Mouse (Mus musculus) thymus, postnatal 25 days (tissue): ENCODE data around the gene Rtkn.

Source experiments
- DNase-seq: peaks from one replicate; pipeline ENCODE4 v3.0.0; 2022

Gene Rtkn

DNA sequence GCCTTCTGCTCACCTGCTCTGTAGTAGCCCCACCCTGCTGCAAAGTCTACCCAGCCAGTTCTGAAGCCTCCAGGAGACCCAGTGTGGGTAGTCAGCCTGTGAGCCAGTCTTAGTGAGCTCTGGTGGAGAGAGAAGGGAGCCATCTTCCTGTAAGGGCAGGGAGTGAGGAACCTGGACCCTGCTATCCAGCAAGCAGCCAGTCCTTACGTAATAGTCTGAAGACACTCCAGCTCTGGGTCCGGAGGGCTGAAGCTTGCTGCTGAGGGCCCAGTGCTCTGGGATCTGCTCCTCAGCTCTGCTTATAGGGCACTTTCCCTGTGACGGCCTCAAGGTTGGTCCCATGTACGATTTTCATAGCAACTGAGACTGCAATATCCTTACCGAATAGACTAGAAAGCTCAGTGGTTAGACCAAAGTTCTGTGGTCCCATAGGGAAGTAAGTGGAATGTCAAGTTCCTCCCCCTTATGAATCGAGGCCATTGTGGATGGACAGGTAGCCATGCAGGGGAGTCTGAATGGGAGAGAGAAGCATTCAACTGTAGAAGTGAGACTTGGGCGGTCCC lies at the start of gene Rtkn:
Gene Rtkn (plus strand): TSS at position 513 of the 563 bp plus-strand sequence.
- no peak for DNase-seq

DNA sequence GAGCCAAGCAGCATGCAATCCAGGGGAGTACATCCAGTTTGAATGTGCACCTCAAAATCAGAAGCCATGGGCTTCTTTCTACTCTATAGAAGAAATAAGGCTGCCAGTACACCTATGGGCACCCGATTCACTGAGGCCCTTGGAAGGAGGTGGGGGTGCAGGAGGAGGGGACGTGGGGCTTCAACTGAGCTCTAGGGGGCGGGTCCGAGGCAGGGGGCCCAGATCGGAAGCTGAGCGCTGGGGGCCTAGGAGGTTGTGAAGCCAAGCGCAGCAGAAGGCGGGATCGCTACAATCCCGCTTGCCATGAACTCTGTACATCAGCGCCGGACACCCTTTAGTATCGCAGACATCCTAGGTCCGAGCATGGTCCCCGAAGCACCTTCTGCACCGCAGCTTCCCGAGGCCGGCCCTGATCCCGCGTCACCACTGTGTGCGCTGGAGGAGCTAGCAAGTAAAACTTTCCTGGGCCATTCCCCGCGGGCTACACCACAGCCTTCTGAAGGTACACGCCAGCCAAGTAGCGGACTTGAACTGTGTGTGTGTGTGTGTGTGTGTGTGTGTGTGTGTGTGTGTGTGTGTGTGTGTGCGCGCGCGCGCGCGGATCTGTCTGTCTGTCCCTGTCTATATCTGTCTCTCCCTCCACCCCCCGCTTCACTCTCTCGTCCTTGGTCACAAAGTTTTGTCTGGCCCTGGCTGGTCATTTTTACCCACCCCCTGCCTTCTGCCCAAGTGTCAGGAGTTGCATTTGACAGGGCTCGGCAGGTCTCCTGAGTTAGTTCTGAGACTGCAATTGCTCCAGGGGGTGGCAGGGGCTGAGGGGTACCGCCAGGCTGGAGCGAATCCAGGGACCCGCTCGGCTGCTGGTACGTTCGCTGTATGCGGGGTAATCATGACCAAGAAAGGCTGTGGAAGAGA lies 48.9 kb upstream of the Rtkn start, which contains the start of gene Lbx2:
Gene Lbx2 (plus strand): TSS at position 247 of the 915 bp plus-strand sequence.
- peak; percentile 22 for DNase-seq

DNA sequence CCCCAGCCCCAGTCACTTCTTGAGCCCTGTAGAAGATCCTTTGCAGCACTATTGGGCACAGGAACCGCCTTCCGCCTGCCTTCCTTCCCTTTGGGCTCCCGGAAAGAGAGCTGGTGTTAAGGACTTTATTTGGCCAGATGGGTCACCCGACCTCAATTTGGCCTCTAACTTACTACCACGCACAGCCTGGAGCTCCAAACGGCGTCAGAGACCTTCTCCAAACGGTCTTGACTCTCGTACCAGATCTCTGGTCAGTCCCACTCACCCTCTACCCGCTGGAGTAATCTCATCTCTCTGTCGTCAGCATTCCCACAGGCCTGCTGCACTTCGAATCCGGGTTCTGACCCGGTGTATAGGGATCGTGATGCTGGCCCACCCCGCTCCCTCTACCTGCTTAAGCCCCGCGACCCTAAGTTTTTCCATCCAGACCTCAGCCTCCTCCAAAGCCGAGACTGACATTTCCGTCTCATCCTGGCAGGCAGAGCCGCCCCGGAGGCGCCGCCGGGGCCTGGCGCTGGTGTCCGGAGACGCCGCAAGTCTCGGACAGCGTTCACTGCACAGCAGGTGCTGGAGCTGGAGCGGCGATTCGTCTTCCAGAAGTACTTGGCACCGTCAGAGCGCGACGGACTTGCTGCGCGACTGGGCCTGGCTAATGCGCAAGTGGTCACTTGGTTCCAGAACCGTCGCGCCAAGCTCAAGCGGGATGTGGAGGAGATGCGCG lies 47.9 kb upstream of the Rtkn start:
- no peak for DNase-seq

DNA sequence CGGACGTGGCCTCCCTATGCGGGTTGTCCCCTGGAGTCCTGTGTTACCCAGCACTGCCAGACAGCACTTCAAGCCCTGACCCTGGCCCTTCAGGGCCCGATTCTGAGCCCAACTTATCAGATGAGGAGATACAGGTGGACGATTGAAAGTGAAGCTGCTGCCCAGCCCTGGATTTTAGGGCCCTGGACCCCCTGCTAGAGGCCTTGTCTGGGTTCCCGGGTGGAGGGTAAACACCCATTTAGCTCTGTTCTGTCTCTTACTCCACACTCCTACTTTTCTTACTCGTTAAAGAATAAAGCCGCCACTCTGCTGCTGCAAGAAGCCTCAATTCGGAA lies 47.4 kb upstream of the Rtkn start:
- no peak for DNase-seq

DNA sequence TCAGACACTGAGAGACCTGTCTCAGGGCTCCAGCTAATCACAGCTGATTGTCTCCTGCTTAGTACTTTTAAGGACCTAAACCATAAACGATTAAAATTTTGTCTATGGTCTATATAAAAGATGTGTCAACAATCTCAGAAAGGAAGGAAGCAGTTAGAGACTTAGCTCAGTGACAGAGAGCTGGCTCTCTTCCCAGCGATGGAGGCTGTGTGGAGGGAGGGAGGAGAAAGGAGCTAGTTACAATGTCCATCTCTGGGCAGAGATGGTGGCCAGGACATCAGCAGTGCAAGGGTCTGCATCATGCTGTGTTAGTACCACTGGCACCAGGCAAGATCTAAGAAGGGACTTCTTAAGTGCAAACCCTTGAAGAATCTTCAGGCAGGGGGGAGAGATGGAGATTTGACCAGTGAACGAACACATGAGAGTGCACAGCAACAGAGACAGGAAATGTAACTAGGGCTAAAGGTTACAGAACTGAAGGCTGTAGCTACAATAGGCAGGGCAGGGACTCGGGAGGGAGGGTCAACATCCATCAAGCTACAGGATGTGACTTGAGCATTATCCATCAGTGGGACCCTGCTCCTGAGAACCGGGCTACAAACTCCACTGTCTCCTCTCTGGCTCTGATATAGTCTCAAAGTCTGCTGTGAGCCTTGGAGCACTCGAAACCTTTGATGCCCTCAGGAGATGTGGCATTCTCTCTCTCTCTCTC lies 42.7 kb upstream of the Rtkn start:
- no peak for DNase-seq

DNA sequence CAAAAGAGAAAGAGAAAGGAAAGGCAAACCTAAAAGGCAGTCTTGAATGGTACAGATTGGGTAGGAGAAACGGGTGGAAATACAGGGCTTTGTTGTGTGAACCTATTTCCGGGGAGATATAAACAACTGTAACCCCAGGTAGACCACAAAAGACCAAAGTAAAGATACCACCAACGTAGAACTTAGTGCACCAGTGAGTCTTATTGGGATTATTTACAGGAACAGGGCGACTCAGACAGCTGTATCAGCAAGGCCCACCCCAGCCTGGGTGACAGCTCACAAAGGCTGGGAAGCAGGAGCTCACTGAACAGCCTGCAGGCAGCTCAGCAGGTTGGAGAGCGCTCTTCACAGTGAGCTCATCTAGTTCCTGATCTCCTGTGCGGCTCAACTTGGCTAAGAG lies 39.3 kb upstream of the Rtkn start:
- peak; percentile 54 for DNase-seq

DNA sequence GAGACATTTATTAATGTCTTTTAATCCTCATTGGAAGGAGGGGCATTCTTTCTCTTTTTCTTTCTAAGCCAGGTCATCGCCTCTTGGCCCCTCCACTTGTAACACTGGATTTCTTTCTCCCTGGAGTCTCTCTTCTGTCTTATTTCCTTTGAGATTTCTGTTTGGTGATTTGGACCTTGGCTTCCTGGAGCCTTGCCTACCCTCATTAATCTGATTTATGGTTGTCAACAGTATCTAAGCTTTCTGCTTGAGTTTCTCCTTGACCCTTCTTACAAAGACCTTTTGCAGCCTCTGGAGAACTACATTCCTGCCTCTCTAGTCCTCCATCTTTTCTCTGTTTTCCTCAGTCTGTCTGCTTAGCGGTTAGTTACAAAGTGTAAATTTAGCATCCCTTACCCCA lies 36.9 kb upstream of the Rtkn start:
- no peak for DNase-seq

DNA sequence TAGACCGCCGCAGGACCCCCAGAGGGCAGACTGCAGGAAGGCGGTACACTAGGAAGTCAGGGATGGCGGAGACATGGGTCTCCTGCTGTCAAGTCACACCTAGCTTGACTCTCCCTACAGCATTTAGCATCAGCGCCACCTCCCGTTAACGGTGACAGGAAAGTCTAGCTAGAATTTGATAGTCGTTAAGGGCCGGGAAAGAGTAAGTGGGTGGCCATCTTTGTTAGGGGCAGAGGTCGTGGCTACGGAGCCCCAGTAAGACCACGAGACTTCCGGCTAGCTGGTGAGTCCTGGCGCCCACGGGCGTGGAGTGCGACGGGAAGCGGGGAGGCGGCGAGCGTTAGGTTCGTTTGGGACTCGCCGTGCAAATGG lies 34.0 kb upstream of the Rtkn start, which contains the start of the genes Ccdc142 and Gm42688:
Gene Ccdc142 (plus strand): TSS at position 286 of the 372 bp plus-strand sequence.
Gene Gm42688 (plus strand): TSS at position 302 of the 372 bp plus-strand sequence.
- peak; percentile 93 for DNase-seq

DNA sequence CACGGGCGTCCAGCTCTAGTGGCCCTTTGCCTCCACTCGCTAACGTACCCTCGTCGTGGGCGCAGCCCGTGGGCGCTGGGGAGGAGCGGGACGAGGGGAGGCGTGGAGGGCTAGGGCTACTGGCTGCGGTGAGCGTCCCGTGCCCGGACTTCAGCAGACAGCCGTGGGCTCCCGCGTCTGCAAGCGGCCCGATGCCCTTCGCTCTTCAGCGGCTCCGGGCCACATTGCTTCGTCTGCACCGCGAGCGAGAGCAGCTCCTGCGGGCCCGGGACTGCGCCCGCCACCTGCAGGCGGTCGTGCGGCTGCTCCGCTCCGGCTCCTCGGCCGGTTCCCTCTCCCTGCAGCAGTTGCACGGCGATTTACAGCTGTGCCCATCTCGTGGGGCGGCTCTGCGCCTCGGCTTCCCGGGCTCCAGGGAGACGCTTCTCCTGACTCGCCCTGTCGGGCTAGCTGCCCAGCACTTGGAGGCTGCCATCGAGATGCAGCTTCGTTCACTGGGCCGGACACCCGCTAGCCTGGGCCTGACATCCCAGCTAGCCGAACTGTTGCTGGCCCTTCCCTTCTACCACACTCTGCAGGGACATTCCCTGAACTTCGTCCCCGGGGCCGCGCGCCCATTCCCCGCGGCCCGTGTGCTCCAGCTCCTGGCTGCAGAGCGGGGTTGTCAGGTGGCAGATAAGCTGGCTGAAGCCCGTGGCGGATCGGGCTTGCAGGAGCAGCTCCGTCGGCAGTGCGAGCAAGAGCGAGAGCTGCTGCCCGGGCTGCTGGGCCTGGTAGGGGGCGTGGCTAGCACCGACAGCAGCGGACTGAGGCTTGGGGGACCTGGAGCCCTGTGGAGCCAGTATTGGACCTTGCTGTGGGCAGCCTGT lies 33.3 kb upstream of the Rtkn start:
- peak; percentile 81 for DNase-seq

DNA sequence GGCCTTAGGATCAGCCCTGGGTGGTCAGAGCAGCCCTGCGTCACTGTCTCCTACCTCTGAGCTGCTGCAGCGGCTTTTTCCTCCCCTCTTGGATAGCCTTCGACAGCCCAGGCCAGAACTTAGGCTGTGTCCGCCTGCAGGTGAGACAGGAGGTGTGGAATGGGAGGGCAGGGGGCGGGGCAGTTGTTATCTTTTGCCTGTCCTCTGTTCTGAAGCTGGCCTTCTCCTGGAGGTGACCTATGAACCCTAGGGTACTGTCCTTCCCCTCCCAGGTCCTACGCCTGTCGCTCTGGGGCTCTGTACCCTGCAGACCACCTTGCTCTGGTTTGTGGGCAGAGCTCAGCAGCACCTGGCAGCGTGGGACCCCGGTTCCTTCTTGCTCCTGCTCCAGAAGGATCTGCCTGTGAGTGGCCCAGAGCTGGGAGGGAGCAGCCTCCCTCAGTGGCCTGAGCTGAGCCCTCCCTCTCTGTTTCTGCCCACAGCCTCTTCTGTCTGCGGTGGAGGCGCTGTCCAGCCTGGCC lies 32.1 kb upstream of the Rtkn start:
- no peak for DNase-seq

DNA sequence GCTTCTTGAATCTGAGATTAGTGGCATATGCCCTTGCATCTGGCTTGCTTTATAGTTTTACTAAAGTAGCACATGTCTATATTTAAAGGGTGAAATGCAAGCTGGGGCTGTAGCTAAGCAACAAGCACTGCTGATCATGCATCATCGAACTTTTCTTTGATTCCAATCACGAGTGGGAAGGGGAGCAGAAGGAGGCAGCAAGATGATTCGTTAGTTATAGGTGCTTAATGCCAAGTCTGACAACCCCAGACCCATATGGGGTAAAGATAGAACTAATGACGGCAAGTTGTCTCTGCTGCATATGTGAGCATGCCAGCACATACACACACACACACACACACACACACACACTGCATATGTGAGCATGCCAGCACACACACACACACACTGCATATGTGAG lies 31.1 kb upstream of the Rtkn start:
- no peak for DNase-seq

DNA sequence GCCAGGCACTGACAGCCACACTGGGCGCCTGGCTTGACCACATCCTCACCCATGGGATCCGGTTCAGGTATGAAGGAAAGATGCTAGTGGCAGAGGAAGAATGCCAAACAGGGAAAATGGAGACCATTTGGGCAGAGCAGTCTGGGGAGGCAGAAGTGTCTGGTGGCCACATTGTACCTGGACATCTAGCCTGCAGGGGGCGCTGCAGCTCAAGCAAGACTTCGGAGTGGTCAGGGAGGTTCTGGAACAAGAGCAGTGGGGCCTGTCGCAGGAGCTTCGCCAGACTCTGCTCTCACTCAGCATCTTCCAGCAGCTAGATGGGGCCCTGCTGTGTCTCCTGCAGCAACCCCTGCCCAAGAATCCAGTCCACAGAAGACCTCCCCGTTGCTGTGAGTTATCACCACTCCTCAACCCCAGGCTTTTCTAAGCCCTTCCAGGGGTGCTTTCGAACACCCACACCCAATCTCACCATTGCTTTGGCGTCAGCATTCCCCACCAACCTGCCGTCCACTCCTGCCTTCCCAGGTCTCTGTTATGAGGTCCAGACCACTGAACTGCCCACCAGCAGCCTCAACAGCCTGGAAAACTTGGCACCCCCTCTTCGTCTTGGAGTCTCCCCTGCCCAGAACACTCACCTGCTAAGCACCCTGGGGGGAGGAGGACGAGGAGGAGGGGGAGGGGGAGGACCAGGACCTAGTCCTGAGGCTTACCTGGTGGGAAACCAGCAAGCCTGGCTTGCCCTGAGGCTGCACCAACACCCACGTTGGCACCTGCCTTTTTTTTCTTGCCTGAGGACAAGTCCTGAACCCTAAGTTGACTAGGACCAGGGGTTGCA lies 27.5 kb upstream of the Rtkn start:
- DNase-seq, result peak; percentile 85

DNA sequence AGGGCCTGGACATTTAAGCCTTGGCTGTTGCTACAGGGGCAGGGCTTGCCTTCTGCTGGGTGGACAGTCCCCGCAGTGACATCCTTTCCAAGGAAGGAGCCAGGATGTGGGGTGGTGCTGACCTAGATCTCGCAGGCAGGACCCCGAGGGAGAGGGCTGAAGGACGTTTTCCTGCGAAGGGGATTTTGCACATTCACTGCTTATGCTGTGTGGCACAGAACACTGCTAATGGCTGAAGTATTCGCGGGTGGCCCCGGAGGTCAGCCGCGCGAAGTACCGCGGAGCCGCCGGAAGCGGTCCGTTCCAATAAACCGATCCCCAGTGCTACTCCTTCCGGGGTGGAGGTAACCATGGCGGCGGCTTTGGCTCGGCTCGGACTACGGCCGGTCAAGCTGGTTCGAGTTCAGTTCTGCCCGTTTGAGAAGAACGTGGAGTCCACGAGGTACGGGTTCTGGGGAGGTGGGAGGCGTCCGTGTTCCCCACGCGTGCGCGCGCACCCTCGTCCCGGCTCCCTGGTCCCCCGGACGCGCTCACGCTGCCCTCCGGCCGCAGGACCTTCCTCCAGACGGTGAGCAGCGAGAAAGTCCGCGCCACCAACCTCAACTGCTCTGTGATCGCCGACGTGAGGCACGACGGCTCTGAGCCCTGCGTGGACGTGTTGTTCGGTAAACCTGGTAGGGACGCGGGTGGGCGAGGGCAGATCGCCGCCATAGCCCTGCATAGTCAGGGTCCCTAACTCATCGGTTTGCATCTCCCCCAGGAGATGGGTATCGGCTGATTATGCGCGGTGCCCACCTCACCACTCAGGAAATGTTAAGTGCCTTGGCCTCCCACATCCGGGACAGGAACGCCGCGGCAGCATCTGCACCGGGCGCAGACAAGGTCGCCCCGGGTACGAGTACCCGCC lies 26.2 kb upstream of the Rtkn start, which contains the start of gene Mrpl53:
Gene Mrpl53 (plus strand): TSS at position 279 of the 907 bp plus-strand sequence.
- peak; percentile 72 for DNase-seq

DNA sequence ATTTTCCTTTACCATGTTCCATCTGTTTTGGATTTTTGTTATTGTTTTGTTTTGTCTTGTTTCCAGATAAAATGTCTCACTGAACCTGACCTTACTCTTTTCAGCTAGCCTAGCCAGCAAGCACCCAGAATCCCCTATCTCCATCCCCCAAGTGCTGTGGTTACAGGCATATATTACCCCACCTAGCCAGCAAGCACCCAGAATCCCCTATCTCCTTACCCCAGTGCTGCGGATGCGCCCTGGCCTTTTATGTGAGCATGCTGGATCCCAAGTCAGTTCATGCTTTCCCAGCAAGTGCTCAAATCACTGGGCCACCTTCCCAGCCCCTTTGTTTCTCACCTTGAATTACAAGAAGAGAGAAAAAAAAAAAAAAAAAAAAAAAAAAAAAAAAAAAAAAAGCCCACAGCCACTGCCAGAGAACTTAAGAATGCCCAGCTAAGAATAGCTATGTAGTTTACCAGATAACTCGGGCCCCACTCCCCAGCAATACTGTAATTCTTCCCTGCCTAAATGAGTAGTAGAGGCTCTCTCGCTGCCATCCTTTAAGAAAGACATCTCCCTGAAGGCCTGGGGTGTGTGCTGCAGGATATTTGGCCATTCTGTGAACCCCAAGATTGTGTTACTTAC lies 23.6 kb upstream of the Rtkn start:
- no peak for DNase-seq

DNA sequence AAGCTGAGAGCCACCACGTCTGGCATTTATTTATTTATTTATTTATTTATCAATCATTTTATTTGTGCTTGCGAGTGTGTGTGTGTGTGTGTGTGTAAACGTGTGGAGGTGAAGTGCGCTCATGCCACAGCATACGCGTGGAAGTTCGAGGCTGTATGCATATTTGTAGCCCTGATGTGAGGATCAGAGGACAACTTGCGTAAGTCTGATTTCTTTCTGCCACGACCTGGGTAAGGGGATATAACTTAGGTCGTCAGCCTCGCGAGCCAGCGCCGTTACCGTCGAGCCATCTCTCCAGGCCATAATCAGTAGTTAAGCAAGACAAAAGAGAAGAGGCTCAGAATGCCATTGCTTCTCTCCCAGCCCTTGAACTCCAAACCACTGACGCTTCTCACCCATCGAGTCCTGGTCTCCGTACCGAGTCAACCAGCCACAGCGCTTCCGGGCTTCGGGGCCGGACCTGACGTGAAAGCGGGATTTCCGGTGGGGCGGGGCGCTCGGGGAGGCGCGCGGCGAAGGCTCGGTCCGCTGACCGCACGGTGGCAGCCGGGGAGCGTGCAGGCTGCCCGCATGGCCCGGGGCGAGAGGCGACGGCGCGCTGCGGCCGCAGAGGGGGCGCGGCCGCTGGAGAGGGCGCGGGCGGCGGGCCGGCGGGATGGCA lies 20.1 kb upstream of the Rtkn start, which contains the start of gene Mogs:
Gene Mogs (plus strand): TSS at position 486 of the 661 bp plus-strand sequence.
- DNase-seq, result peak; percentile 93

DNA sequence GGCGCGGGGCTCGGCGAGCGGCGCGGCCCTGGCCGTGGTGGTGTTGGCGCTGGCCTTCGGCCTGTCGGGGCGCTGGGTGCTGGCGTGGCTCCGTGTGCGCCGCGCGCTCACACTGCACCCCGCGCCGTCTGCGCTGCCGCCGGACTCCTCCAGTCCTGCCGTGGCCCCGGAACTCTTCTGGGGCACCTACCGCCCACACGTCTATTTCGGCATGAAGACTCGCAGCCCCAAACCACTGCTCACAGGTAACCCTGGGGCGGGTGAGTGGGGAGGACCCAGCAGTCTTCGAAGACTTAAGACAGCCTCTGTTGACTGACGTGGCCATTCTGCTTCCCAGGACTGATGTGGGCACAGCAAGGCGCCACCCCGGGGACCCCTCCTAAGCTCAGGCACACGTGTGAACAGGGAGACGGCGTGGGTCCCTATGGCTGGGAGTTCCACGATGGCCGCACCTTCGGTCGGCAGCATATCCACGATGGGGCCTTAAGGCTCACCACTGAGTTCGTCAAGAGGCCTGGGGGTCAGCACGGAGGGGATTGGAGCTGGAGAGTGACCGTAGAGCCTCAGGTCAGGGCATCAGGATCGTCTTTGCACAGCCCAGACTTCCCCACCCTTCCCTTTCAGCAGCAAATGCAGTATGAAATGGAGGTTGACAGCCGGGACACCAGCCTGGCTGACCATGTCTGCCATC lies 19.4 kb upstream of the Rtkn start:
- no peak for DNase-seq

DNA sequence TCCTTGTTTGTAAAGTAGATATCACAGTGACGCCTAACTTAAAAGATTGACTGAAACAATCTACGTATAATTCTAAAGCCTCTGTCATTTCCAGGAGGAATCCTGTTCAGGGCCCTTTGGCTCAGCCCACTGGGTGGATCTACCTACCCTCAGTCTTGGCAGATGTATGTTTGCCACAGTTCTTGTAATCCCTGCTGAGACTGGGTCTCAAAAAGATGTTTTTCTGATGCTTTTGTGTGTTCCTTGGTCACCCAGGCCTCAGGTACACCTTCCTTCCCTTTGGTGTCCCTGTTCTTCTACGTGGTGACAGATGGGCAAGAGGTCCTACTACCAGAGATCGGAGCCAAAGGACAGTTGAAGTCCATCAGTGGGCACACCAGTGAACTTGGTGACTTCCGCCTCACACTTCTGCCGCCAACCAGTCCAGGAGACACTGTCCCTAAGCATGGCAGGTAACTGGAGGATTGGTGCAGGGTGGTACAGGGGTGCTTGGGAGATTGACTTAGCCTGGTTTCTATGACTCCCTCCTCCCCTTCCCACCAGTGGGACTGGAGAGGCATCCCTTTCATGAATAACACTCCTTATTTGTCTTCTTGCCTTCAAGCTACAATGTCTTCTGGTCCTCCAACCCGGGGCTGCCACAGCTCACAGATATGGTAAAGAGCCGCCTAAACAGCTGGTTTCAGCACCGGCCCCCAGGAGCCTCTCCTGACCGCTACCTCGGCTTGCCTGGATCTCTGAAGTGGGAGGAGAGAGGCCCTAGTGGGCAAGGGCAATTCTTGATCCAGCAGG lies 18.7 kb upstream of the Rtkn start:
- DNase-seq, result no peak
